Mouse (Mus musculus) limb, embryonic 13.5 days (tissue): ENCODE measurements at regions not wholly inside any gene's neighbourhood (a gene's known extent, or its start where the extent isn't known, plus 50 kb on each side); places are given as distances from the start of the nearest gene placed in this dataset.
A peak's percentile ranks its signal among the peaks of the same experiment; 100 is the strongest.

Source experiments
- ATAC-seq: fragments of 200-750 bp; cut with Nextera tagmentation; 2 replicates; pipeline ENCODE4 v1.8.0; 2017; ENCODE audit warnings: low read depth, moderate number of reproducible peaks, moderate TSS enrichment; ENCODE audit not compliant: low FRiP score
- H3K27ac ChIP-seq: fragments of 300-500 bp; sonication (generic); 2 replicates; pipeline ENCODE4 v1.5.1; 2015; ENCODE audit warnings: inconsistent platforms, mild to moderate bottlenecking, moderate library complexity
- H3K27me3 ChIP-seq: fragments of 300-500 bp; sonication (generic); 2 replicates; pipeline ENCODE4 v1.6.1; 2015; ENCODE audit warnings: mild to moderate bottlenecking, inconsistent platforms
- H3K36me3 ChIP-seq: fragments of 300-500 bp; sonication (generic); 2 replicates; pipeline ENCODE4 v1.6.1; 2015; ENCODE audit warnings: inconsistent platforms, mild to moderate bottlenecking, moderate library complexity
- H3K4me1 ChIP-seq: fragments of 300-500 bp; sonication (generic); 2 replicates; pipeline ENCODE4 v1.6.1; 2015; ENCODE audit warnings: inconsistent platforms
- H3K4me2 ChIP-seq: fragments of 300-500 bp; sonication (generic); replicated peaks from 2 replicates; pipeline ENCODE4 v1.6.1; 2015; ENCODE audit warnings: inconsistent platforms, mild to moderate bottlenecking, moderate library complexity
- H3K4me3 ChIP-seq: fragments of 300-500 bp; sonication (generic); 2 replicates; pipeline ENCODE4 v1.5.1; 2015; ENCODE audit warnings: moderate library complexity, mild to moderate bottlenecking, inconsistent platforms
- H3K9ac ChIP-seq: fragments of 300-500 bp; sonication (generic); 2 replicates; pipeline ENCODE4 v1.6.1; 2015; ENCODE audit warnings: mild to moderate bottlenecking, inconsistent platforms
- H3K9me3 ChIP-seq: fragments of 300-500 bp; sonication (generic); 2 replicates; pipeline ENCODE4 v1.6.1; 2016; ENCODE audit warnings: inconsistent platforms
- WGBS: fragments of 180-500 bp; shearing (Covaris S2); methylation state at CpG from one replicate; pipeline ENCODE4 v1.1.7; 2015; 5-methylcytosine and 5-hydroxymethylcytosine counted together

- H3K4me1 ChIP-seq: no peaks in the 10 kb centered on the region
- no peaks in the 10 kb centered on the region for H3K9me3 ChIP-seq
- no peaks in the 10 kb centered on the region for H3K27me3 ChIP-seq
- 52% methylated on average over 2 of the region's 2 CpGs for WGBS
- no peak overlapping the region for H3K9ac ChIP-seq
- no peak for ATAC-seq
- H3K27ac ChIP-seq: no peak overlapping the region
- H3K4me3 ChIP-seq: no peak overlapping the region
- no peaks in the 10 kb centered on the region for H3K36me3 ChIP-seq
- H3K4me2 ChIP-seq: no peak overlapping the region
These were observed 64.1 kb upstream of the Ranbp3l start for GRCm38 (mm10) chr15:8903651-8904050.

GRCm38 (mm10) chr15:8897487-8898158 lies 70.1 kb upstream of the Ranbp3l start:
- Histone ChIP-seq H3K27me3 (no peaks in the 10 kb centered on the region), H3K9me3 (no peaks in the 10 kb centered on the region), H3K36me3 (no peaks in the 10 kb centered on the region), H3K4me1 (no peaks in the 10 kb centered on the region), H3K4me2 (no peak overlapping the region), H3K9ac (no peak overlapping the region), H3K27ac (no peak overlapping the region), H3K4me3 (no peak overlapping the region)
- ATAC-seq: no peak
- WGBS: 83% methylated on average over 11 of the region's 11 CpGs

DNA sequence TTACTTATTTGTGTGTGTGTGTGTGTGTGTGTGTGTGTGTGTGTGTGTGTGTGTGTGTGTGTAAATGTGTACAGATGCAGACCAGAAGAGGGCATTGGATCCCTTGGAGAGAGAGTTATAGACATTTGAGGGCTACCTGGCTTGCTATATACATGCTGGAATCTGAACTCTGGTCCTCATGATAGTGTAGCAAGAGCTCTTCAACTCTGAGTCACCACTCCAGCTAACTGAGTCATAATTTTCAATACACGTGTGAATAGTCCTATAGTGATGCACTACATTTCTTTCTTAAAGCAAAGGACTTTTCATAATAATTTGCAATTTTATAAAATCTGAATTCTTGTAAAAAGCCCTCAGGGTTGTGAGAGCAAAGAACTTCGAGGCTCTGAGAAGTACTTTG lies 70.9 kb upstream of the Ranbp3l start:
- Histone ChIP-seq H3K27me3 (no peaks in the 10 kb centered on the region), H3K4me3 (no peak overlapping the region), H3K4me1 (no peaks in the 10 kb centered on the region), H3K27ac (no peak overlapping the region), H3K9me3 (no peaks in the 10 kb centered on the region), H3K4me2 (no peak overlapping the region), H3K9ac (no peak overlapping the region), H3K36me3 (no peaks in the 10 kb centered on the region)
- WGBS: 82% methylated on average over 2 of the region's 2 CpGs
- no peak for ATAC-seq

- 44% methylated on average over 12 of the region's 12 CpGs for WGBS
- H3K4me2 ChIP-seq: no peak overlapping the region
- H3K4me3 ChIP-seq: no peak overlapping the region
- no peak overlapping the region for H3K27ac ChIP-seq
- H3K36me3 ChIP-seq: no peaks in the 10 kb centered on the region
- no peaks in the 10 kb centered on the region for H3K27me3 ChIP-seq
- H3K9me3 ChIP-seq: no peaks in the 10 kb centered on the region
- ATAC-seq: peak; percentile 54; the same call in 1 of the 2 replicates
- no peak overlapping the region for H3K9ac ChIP-seq
- no peaks in the 10 kb centered on the region for H3K4me1 ChIP-seq
These were observed 71.4 kb upstream of the Ranbp3l start for GRCm38 (mm10) chr15:8896391-8896790.

DNA sequence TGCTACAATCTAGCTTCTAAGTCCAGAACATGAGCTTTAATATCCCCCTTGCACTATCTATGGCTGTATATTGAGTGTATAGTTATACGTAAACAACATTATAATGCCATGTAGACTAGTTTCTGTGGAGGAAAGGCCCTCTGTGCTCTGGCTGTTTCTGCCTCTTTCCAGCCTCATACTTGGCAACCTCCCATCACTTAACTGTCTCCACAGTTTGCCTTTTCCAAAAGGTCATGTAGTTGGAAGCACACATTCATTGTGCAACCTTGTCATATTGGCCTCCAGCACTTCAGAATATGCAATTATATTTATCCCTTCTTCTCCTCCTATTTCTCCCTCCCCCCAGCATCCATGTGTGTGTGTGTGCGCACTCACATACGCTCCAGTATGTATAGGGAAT lies 82.2 kb upstream of the Ranbp3l start:
- Histone ChIP-seq H3K9me3 (no peaks in the 10 kb centered on the region), H3K4me3 (no peak overlapping the region), H3K27me3 (no peaks in the 10 kb centered on the region), H3K4me2 (no peak overlapping the region), H3K4me1 (peaks cover 13% of the 10 kb centered on the region), H3K36me3 (no peaks in the 10 kb centered on the region), H3K9ac (no peak overlapping the region), H3K27ac (no peak overlapping the region)
- WGBS: 98% methylated on average over 3 of the region's 3 CpGs
- ATAC-seq: no peak

DNA sequence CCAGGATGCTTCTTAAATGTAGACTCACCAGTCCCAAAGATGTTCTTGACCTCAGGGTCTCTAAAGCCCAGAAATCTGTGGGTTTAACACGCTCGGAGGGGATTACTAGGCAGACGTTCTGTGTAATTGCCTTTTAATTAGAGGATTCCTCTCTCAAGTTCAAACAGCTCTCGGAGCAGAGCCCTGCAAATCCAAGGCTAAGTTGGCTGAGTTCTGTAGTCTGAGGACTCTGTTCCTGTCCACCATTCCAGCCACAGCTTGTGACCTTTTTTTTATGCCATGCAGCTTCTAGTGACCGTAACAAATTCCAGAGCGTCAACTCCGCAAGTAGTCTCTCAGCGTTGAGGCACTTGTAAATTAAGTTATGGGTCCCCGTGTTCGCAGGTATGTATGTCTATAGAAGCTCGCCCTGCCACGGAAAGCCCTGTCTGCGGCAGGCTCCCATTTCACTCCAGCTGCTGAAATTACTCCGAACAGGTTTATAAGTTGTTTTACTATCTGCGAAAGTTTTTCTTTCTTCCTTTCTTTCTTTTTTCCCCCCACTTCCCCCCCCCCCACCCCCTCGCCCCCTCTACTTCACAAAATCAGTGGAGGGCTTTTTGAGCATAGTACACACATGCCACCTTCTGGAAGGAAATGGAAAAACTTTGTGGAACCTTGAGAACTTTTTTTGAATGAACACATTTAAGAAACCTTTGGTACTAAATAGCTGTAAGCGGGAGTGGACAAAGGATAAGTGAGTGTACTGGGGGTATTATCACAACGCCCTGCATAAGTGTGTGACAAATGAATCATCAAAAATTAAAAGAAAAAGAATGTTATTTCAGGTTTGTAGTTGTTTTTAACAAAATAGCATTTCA lies 82.9 kb upstream of the Ranbp3l start:
- Histone ChIP-seq H3K9ac (no peak overlapping the region), H3K9me3 (no peaks in the 10 kb centered on the region), H3K27me3 (no peaks in the 10 kb centered on the region), H3K4me2 (peak overlapping the region; percentile 58), H3K4me1 (peaks cover 13% of the 10 kb centered on the region), H3K36me3 (no peaks in the 10 kb centered on the region), H3K4me3 (peak overlapping the region; percentile 26), H3K27ac (no peak overlapping the region)
- ATAC-seq: peak; percentile 76
- WGBS: 21% methylated on average over 18 of the region's 18 CpGs

GRCm38 (mm10) chr15:8882880-8883539 lies 84.7 kb upstream of the Ranbp3l start:
- 42% methylated on average over 9 of the region's 9 CpGs for WGBS
- no peaks in the 10 kb centered on the region for H3K36me3 ChIP-seq
- peak; percentile 77 for ATAC-seq
- no peak overlapping the region for H3K4me3 ChIP-seq
- H3K9ac ChIP-seq: no peak overlapping the region
- H3K4me1 ChIP-seq: peaks cover 13% of the 10 kb centered on the region
- H3K4me2 ChIP-seq: no peak overlapping the region
- H3K27me3 ChIP-seq: no peaks in the 10 kb centered on the region
- H3K9me3 ChIP-seq: no peaks in the 10 kb centered on the region
- no peak overlapping the region; the same call in 1 of the 2 replicates for H3K27ac ChIP-seq

DNA sequence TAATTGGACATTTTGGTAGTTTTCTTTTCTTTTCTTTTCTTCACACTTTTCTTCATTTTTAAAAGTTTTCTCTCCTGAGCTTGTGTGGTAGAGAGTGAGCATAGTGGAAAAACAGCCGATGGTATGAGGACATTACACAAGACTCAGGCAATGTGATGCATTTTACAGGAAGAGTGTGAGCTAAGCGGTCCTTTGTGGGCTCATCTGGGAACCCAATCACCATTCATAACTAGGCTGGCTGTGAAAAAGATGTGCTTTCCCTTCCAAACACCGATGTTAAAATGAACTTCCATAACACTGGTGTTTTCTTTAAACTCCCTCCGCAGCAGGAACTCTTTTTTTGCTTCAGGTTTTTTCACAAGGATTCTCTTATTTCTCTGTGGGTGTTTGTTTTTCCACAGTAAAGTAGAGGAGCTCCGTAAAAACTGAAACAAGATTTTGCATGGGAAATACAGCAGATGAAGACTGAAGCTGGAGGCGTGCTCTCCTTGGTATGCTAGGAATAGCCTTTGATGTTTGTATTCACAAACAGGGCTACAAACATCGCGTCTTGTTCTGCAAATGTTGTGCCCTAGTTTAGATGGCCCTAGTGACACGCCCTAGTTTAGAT lies 92.8 kb upstream of the Ranbp3l start:
- WGBS: 70% methylated on average over 9 of the region's 9 CpGs
- H3K27me3 ChIP-seq: no peaks in the 10 kb centered on the region
- H3K4me1 ChIP-seq: 0 out of 2 replicates have a peak, but pooled peaks cover 8% of the 10 kb centered on the region
- H3K36me3 ChIP-seq: no peaks in the 10 kb centered on the region
- no peak overlapping the region; the same call in 1 of the 2 replicates for H3K4me2 ChIP-seq
- peak; percentile 71; the same call in 1 of the 2 replicates for ATAC-seq
- no peak overlapping the region for H3K9ac ChIP-seq
- H3K9me3 ChIP-seq: no peaks in the 10 kb centered on the region
- no peak overlapping the region for H3K4me3 ChIP-seq
- H3K27ac ChIP-seq: no peak overlapping the region; the same call in 1 of the 2 replicates

- Histone ChIP-seq H3K36me3 (no peaks in the 10 kb centered on the region), H3K4me1 (no peaks in the 10 kb centered on the region), H3K4me2 (no peak overlapping the region), H3K27me3 (no peaks in the 10 kb centered on the region), H3K9me3 (no peaks in the 10 kb centered on the region), H3K27ac (no peak overlapping the region), H3K9ac (no peak overlapping the region), H3K4me3 (no peak overlapping the region)
- ATAC-seq: no peak
- whole genome bisulfite sequencing: 85% methylated on average over 2 of the region's 2 CpGs
These were observed 99.7 kb upstream of the Ranbp3l start for GRCm38 (mm10) chr15:8868021-8868420.

DNA sequence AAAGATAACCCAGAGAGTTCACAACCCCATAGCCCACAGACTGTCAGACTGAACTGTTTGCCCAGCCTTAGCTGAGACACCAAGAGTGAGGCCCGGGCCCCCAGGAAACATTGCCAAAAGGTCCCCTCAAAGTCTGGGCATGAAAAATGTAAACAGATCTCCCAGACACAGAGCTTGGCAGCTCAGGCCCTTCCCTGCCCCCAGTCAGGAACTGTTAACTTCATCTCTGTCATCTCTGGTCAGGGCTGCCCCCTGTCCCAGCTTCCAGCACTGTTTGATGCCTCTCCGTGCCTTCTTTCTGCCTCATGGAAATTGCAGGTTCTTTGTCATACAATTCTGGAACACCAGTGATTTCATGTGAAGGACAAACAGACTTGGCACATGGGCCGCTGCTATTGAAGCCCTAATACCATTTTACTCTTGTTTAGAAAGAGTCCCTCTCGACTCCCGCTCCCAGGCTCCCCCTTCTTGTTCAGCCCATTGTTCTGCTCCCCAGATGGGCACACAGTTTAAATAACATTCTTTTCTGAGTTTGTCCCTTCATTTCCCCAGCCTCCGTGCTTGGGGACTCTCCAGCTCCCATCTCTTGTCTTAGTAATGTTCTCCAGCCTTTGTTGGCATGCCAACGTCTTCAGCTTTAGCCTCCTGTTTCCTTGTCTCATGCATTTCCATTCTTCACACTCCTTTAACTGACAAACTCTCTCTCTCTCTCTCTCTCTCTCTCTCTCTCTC lies 100.4 kb upstream of the Ranbp3l start:
- H3K27me3 ChIP-seq: no peaks in the 10 kb centered on the region
- ATAC-seq: no peak

GRCm38 (mm10) chr15:8865089-8865933 lies 102.4 kb upstream of the Ranbp3l start:
- Histone ChIP-seq H3K4me3 (no peak overlapping the region), H3K4me2 (no peak overlapping the region), H3K4me1 (no peaks in the 10 kb centered on the region), H3K36me3 (no peaks in the 10 kb centered on the region), H3K27ac (no peak overlapping the region), H3K9me3 (no peaks in the 10 kb centered on the region), H3K9ac (no peak overlapping the region), H3K27me3 (no peaks in the 10 kb centered on the region)
- no peak for ATAC-seq
- WGBS: 60% methylated on average over 8 of the region's 8 CpGs

More for the DNA sequence above, 100.4 kb upstream of the Ranbp3l start:
- H3K9ac ChIP-seq: no peak overlapping the region
- no peak overlapping the region for H3K4me3 ChIP-seq
- H3K36me3 ChIP-seq: no peaks in the 10 kb centered on the region
- no peak overlapping the region for H3K27ac ChIP-seq
- no peak overlapping the region for H3K4me2 ChIP-seq
- H3K4me1 ChIP-seq: no peaks in the 10 kb centered on the region
- no peaks in the 10 kb centered on the region for H3K9me3 ChIP-seq
- 77% methylated on average over 7 of the region's 7 CpGs for WGBS
